Mouse (Mus musculus): ENCODE measurements around the gene Tmem38b. TPM values are rescaled to one million over a fixed set of nuclear protein-coding genes. Genes with fewer than 3 reads are reported as not detected.

The Tmem38b gene
- polyA plus RNA-seq, 1 experiment from 2014 or later = 5.9 TPM

DNA sequence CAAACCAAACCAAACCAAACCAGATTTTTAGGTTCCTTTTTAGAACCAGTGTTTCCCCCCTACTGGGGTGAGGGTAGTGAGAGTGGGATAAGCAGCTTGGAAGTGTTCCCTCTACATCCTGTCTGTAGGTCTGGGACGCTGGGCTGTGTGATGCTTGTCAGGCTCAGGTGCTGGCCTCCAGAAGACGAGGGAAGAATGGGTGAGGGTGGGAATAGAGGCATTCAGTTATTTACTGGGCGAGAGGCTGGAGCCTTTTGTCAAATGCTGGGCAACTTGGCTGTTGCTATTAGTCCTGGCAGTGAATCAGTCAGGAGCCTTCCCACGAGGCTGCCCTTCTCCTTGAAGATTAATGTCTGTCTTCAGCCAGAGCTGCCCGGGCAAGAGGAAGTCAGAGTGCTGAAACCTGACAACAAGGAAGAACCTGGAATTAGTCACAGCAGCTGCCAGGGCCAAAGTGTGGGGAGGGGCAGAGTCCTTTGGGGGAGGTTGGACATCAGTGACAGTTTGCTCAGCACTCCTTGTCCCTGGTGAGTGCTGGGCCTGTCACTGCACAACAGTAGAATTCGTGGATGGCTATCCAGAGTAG is 74.6 kb downstream of the Tmem38b start:
- H3K4me3 ChIP-seq = no peak overlapping the region
- H3K4me1 ChIP-seq (replicated peaks) = no peaks in the 10 kb centered on the region
- no peaks in the 10 kb centered on the region for H3K36me3 ChIP-seq
- 29% methylated on average over 6 of the region's 6 CpGs for WGBS
- no peak overlapping the region for H3K27ac ChIP-seq (replicated peaks)
- no peak overlapping the region for H3K4me2 ChIP-seq
- H3K9ac ChIP-seq = no peak overlapping the region
- peak; percentile 61; the same call in 1 of the 2 replicates for ATAC-seq (ENCODE audit: low FRiP score, low read depth)
- H3K9me3 ChIP-seq = no peaks in the 10 kb centered on the region
- H3K27me3 ChIP-seq = no peaks in the 10 kb centered on the region

GRCm38 (mm10) chr4:53904335-53904734 is 78.5 kb downstream of the Tmem38b start:
- H3K27ac ChIP-seq (replicated peaks) = no peak overlapping the region
- H3K4me3 ChIP-seq = no peak overlapping the region
- no peak overlapping the region for H3K4me2 ChIP-seq
- no peak for ATAC-seq (ENCODE audit: low FRiP score, low read depth)
- no peak overlapping the region for H3K9ac ChIP-seq
- H3K36me3 ChIP-seq = no peaks in the 10 kb centered on the region
- 89% methylated on average over 7 of the region's 7 CpGs for WGBS
- H3K27me3 ChIP-seq = no peaks in the 10 kb centered on the region
- H3K9me3 ChIP-seq = no peaks in the 10 kb centered on the region
- no peaks in the 10 kb centered on the region for H3K4me1 ChIP-seq (replicated peaks)

- no peak; the same call in 1 of the 2 replicates for ATAC-seq (ENCODE audit: low FRiP score, low read depth)
- Histone ChIP-seq H3K4me1 (replicated peaks) (no peaks in the 10 kb centered on the region), H3K27ac (replicated peaks) (no peak overlapping the region), H3K4me3 (no peak overlapping the region), H3K36me3 (no peaks in the 10 kb centered on the region), H3K9me3 (no peaks in the 10 kb centered on the region), H3K4me2 (no peak overlapping the region), H3K27me3 (no peaks in the 10 kb centered on the region), H3K9ac (no peak overlapping the region)
- 45% methylated on average over 6 of the region's 6 CpGs for WGBS
Observed at GRCm38 (mm10) chr4:53905537-53905936, 79.7 kb downstream of the Tmem38b start.

DNA sequence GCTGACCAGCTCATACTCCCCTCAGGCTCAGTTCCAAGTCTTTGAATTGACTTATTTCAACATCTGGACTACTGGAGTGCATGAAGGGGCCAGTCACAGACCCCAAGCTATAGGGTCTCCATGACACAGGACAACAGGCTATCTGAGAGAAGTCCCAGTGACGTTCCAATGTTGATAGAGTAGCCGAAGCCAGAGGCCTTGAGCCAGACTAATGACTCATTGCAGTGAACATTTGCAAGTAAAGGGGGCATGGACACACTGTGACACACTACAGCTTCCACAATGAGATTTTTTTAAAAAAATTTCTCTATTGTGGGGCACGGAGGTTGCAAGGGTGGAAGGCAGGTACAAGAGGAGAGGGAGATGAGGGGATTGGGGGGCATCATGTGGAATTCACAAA is 81.2 kb downstream of the Tmem38b start:
- Histone ChIP-seq H3K27ac (replicated peaks) (no peak overlapping the region), H3K4me3 (no peak overlapping the region), H3K9me3 (no peaks in the 10 kb centered on the region), H3K36me3 (no peaks in the 10 kb centered on the region), H3K4me1 (replicated peaks) (no peaks in the 10 kb centered on the region), H3K4me2 (no peak overlapping the region), H3K9ac (no peak overlapping the region), H3K27me3 (no peaks in the 10 kb centered on the region)
- no peak for ATAC-seq (ENCODE audit: low FRiP score, low read depth)
- 95% methylated on average over 3 of the region's 3 CpGs for WGBS

Other genes with a start within 250 kb of the Tmem38b start
- gene Fsd1l, start 194.6 kb upstream of the Tmem38b start, polyA plus RNA-seq (2015; fragmentation: Nextera tagmentation; extraction: Ambion mirVana) = 30.6 and 35.5 TPM in 2 replicates
- 22.8 and 26.7 TPM in 2 replicates for gene Fktn, start 112.0 kb upstream of the Tmem38b start, polyA plus RNA-seq (2015; fragmentation: Nextera tagmentation; extraction: Ambion mirVana)
- gene Tal2, start 46.3 kb upstream of the Tmem38b start, polyA plus RNA-seq (2015; fragmentation: Nextera tagmentation; extraction: Ambion mirVana) = 0.80 and 5.5 TPM in 2 replicates

Measured in hindbrain, embryonic 15.5 days (tissue).